Mouse (Mus musculus) liver, embryonic 16.5 days (tissue): Measurements from ENCODE around the gene Tbc1d2. TPM values are rescaled to one million over a fixed set of nuclear protein-coding genes. Genes with fewer than 3 reads are reported as not detected.

Experiments
- ATAC-seq: fragments of 200-750 bp; cut with Nextera tagmentation; 2 replicates; pipeline ENCODE4 v1.8.0; 2017; ENCODE audit warnings: low read depth, mild to moderate bottlenecking, moderate number of reproducible peaks, moderate library complexity
- H3K27ac ChIP-seq: fragments of 300-500 bp; sonication (generic); 2 replicates; pipeline ENCODE4 v1.5.1; 2014; ENCODE audit warnings: mild to moderate bottlenecking, low read length
- H3K27me3 ChIP-seq: fragments of 300-500 bp; sonication (generic); 2 replicates; pipeline ENCODE4 v1.6.1; 2014; ENCODE audit warnings: low read depth, low read length, mixed read lengths; ENCODE audit not compliant: control insufficient read depth, insufficient read depth
- H3K36me3 ChIP-seq: fragments of 300-500 bp; sonication (generic); 2 replicates; pipeline ENCODE4 v1.6.1; 2014; ENCODE audit warnings: mild to moderate bottlenecking; ENCODE audit not compliant: control insufficient read depth, insufficient read depth
- H3K4me1 ChIP-seq: fragments of 300-500 bp; sonication (generic); 2 replicates; pipeline ENCODE4 v1.6.1; 2014; ENCODE audit warnings: low read depth, low read length, mixed read lengths; ENCODE audit not compliant: control insufficient read depth
- H3K4me2 ChIP-seq: fragments of 300-500 bp; sonication (generic); 2 replicates; pipeline ENCODE4 v1.6.1; 2014; ENCODE audit warnings: low read depth, low read length, mixed read lengths
- H3K4me3 ChIP-seq: fragments of 300-500 bp; sonication (generic); 2 replicates; pipeline ENCODE4 v1.5.1; 2014; ENCODE audit warnings: low read depth, mild to moderate bottlenecking, low read length
- H3K9ac ChIP-seq: fragments of 300-500 bp; sonication (generic); 2 replicates; pipeline ENCODE4 v1.6.1; 2014; ENCODE audit warnings: low read depth, low read length
- H3K9me3 ChIP-seq: fragments of 300-500 bp; sonication (generic); replicated peaks from 2 replicates; pipeline ENCODE4 v1.6.1; 2016; ENCODE audit warnings: low read length; ENCODE audit not compliant: control insufficient read depth
- WGBS: fragments of 180-500 bp; shearing (Covaris S2); extraction: QIAGEN DNeasy Blood & Tissue Kit; methylation state at CpG from one replicate; pipeline ENCODE4 v1.1.7; 2014; ENCODE audit not compliant: insufficient replicate concordance; 5-methylcytosine and 5-hydroxymethylcytosine counted together
- polyA plus RNA-seq: library from polyadenylated mRNA; unstranded; fragments of >200 nt; fragmentation: Nextera tagmentation; extraction: Ambion mirVana; gene quantifications from 2 replicates; pipeline ENCODE4 v1.2.1, GENCODE M21; 2015

Gene Tbc1d2
- polyA plus RNA-seq, 1 experiment from 2014 or later: 0.86 TPM

- no peak overlapping the region for H3K4me2 ChIP-seq
- H3K27me3 ChIP-seq: no peaks in the 10 kb centered on the region
- no peaks in the 10 kb centered on the region for H3K9me3 ChIP-seq
- no peak overlapping the region for H3K4me3 ChIP-seq
- ATAC-seq: no peak
- no peaks in the 10 kb centered on the region for H3K36me3 ChIP-seq
- H3K4me1 ChIP-seq: peaks cover 2% of the 10 kb centered on the region
- H3K27ac ChIP-seq: no peak overlapping the region
- WGBS: 30% methylated on average over 11 of the region's 11 CpGs
- H3K9ac ChIP-seq: no peak overlapping the region
Measured at GRCm38 (mm10) chr4:46675272-46675785, 25.3 kb upstream of the Tbc1d2 start.

- Histone ChIP-seq H3K9me3 (no peaks in the 10 kb centered on the region), H3K4me2 (no peak overlapping the region), H3K4me1 (no peaks in the 10 kb centered on the region; the same call in none of the 2 replicates), H3K27ac (no peak overlapping the region), H3K36me3 (no peaks in the 10 kb centered on the region), H3K9ac (no peak overlapping the region), H3K4me3 (no peak overlapping the region), H3K27me3 (no peaks in the 10 kb centered on the region)
- no peak for ATAC-seq
- WGBS: 44% methylated on average over 11 of the region's 11 CpGs
Measured at GRCm38 (mm10) chr4:46668620-46669019, 18.6 kb upstream of the Tbc1d2 start.

GRCm38 (mm10) chr4:46666420-46666819 lies 16.4 kb upstream of the Tbc1d2 start:
- ATAC-seq: no peak
- no peaks in the 10 kb centered on the region for H3K9me3 ChIP-seq
- no peaks in the 10 kb centered on the region for H3K36me3 ChIP-seq
- H3K4me3 ChIP-seq: no peak overlapping the region
- H3K27me3 ChIP-seq: no peaks in the 10 kb centered on the region
- H3K4me1 ChIP-seq: no peaks in the 10 kb centered on the region; the same call in none of the 2 replicates
- no peak overlapping the region for H3K9ac ChIP-seq
- no peak overlapping the region for H3K27ac ChIP-seq
- no peak overlapping the region for H3K4me2 ChIP-seq
- 61% methylated on average over 5 of the region's 5 CpGs for WGBS

GRCm38 (mm10) chr4:46665371-46665774 lies 15.4 kb upstream of the Tbc1d2 start:
- Histone ChIP-seq H3K4me3 (no peak overlapping the region), H3K4me1 (no peaks in the 10 kb centered on the region; the same call in none of the 2 replicates), H3K36me3 (no peaks in the 10 kb centered on the region), H3K9ac (no peak overlapping the region), H3K27ac (no peak overlapping the region), H3K27me3 (no peaks in the 10 kb centered on the region), H3K4me2 (no peak overlapping the region), H3K9me3 (no peaks in the 10 kb centered on the region)
- no peak for ATAC-seq
- 3% methylated on average over 7 of the region's 8 CpGs for WGBS

- Histone ChIP-seq H3K27me3 (no peaks in the 10 kb centered on the region), H3K36me3 (no peaks in the 10 kb centered on the region), H3K4me2 (peak overlapping the region; percentile 61), H3K9ac (peak overlapping the region; percentile 50; the same call in 1 of the 2 replicates), H3K4me1 (no peaks in the 10 kb centered on the region; the same call in none of the 2 replicates), H3K27ac (no peak overlapping the region), H3K4me3 (peak overlapping the region; percentile 48), H3K9me3 (no peaks in the 10 kb centered on the region)
- 8% methylated on average over 34 of the region's 34 CpGs for WGBS
- peak; percentile 83 for ATAC-seq
Measured at GRCm38 (mm10) chr4:46664123-46665009, 14.4 kb upstream of the Tbc1d2 start.

GRCm38 (mm10) chr4:46661433-46661832 lies 11.4 kb upstream of the Tbc1d2 start:
- no peaks in the 10 kb centered on the region for H3K27me3 ChIP-seq
- 61% methylated on average over 9 of the region's 9 CpGs for WGBS
- no peak overlapping the region for H3K4me2 ChIP-seq
- H3K4me3 ChIP-seq: no peak overlapping the region
- H3K9ac ChIP-seq: no peak overlapping the region
- H3K27ac ChIP-seq: no peak overlapping the region
- ATAC-seq: no peak
- no peaks in the 10 kb centered on the region for H3K36me3 ChIP-seq
- no peaks in the 10 kb centered on the region for H3K9me3 ChIP-seq
- H3K4me1 ChIP-seq: no peaks in the 10 kb centered on the region; the same call in none of the 2 replicates

- no peak overlapping the region for H3K4me2 ChIP-seq
- H3K4me1 ChIP-seq: no peaks in the 10 kb centered on the region
- 64% methylated on average over 5 of the region's 5 CpGs for WGBS
- H3K4me3 ChIP-seq: no peak overlapping the region
- no peak overlapping the region for H3K9ac ChIP-seq
- no peak overlapping the region for H3K27ac ChIP-seq
- no peaks in the 10 kb centered on the region for H3K9me3 ChIP-seq
- no peaks in the 10 kb centered on the region for H3K36me3 ChIP-seq
- no peaks in the 10 kb centered on the region for H3K27me3 ChIP-seq
- no peak for ATAC-seq
Measured at GRCm38 (mm10) chr4:46658946-46659345, 8.9 kb upstream of the Tbc1d2 start.

GRCm38 (mm10) chr4:46657116-46657515 lies 7.1 kb upstream of the Tbc1d2 start:
- H3K27me3 ChIP-seq: no peaks in the 10 kb centered on the region
- no peak overlapping the region for H3K4me2 ChIP-seq
- ATAC-seq: no peak
- no peaks in the 10 kb centered on the region for H3K9me3 ChIP-seq
- WGBS: 5% methylated on average over 5 of the region's 5 CpGs
- no peak overlapping the region for H3K4me3 ChIP-seq
- no peak overlapping the region for H3K9ac ChIP-seq
- H3K4me1 ChIP-seq: no peaks in the 10 kb centered on the region
- H3K36me3 ChIP-seq: no peaks in the 10 kb centered on the region
- H3K27ac ChIP-seq: no peak overlapping the region

GRCm38 (mm10) chr4:46655956-46656355 lies 5.9 kb upstream of the Tbc1d2 start:
- 47% methylated on average over 2 of the region's 2 CpGs for WGBS
- H3K4me1 ChIP-seq: peaks cover under 1% of the 10 kb centered on the region; the same call in 1 of the 2 replicates
- H3K27ac ChIP-seq: no peak overlapping the region
- ATAC-seq: no peak
- H3K27me3 ChIP-seq: peaks cover 7% of the 10 kb centered on the region
- no peak overlapping the region for H3K9ac ChIP-seq
- no peaks in the 10 kb centered on the region for H3K9me3 ChIP-seq
- H3K4me2 ChIP-seq: no peak overlapping the region
- H3K4me3 ChIP-seq: no peak overlapping the region
- H3K36me3 ChIP-seq: no peaks in the 10 kb centered on the region
